Mouse (Mus musculus) midbrain, embryonic 12.5 days (tissue): Measurements from ENCODE around the gene Uba2. TPM values are rescaled to one million over a fixed set of nuclear protein-coding genes. Genes with fewer than 3 reads are reported as not detected.
"Not testable (repeated sequence)": the region's sequence is repeated elsewhere in the genome, so short reads cannot be mapped to it uniquely, and the experiment has no call there.

Experiments used
- ATAC-seq: fragments of 200-750 bp; cut with Nextera tagmentation; 2 replicates; pipeline ENCODE4 v1.8.0; 2017; ENCODE audit warnings: low read depth, moderate TSS enrichment, moderate library complexity; ENCODE audit not compliant: low FRiP score
- H3K27ac ChIP-seq: fragments of 300-500 bp; sonication (generic); replicated peaks from 2 replicates; pipeline ENCODE4 v1.5.1; 2016; ENCODE audit warnings: mild to moderate bottlenecking
- H3K27me3 ChIP-seq: fragments of 300-500 bp; sonication (generic); 2 replicates; pipeline ENCODE4 v1.6.1; 2016; ENCODE audit warnings: mild to moderate bottlenecking
- H3K36me3 ChIP-seq: fragments of 300-500 bp; sonication (generic); 2 replicates; pipeline ENCODE4 v1.6.1; 2016
- H3K4me1 ChIP-seq: fragments of 300-500 bp; sonication (generic); 2 replicates; pipeline ENCODE4 v1.6.1; 2016
- H3K4me2 ChIP-seq: fragments of 300-500 bp; sonication (generic); replicated peaks from 2 replicates; pipeline ENCODE4 v1.6.1; 2016; ENCODE audit warnings: mild to moderate bottlenecking, moderate library complexity
- H3K4me3 ChIP-seq: fragments of 300-500 bp; sonication (generic); 2 replicates; pipeline ENCODE4 v1.5.1; 2016; ENCODE audit warnings: mild to moderate bottlenecking
- H3K9ac ChIP-seq: fragments of 300-500 bp; sonication (generic); replicated peaks from 2 replicates; pipeline ENCODE4 v1.6.1; 2016; ENCODE audit warnings: mild to moderate bottlenecking, moderate library complexity
- H3K9me3 ChIP-seq: fragments of 300-500 bp; sonication (generic); 2 replicates; pipeline ENCODE4 v1.6.1; 2016; ENCODE audit warnings: mild to moderate bottlenecking
- WGBS: fragments of 180-500 bp; shearing (Covaris S2); methylation state at CpG from one replicate; pipeline ENCODE4 v1.1.7; 2016; 5-methylcytosine and 5-hydroxymethylcytosine counted together
- polyA plus RNA-seq: library from polyadenylated mRNA; unstranded; fragments of >200 nt; fragmentation: Nextera tagmentation; extraction: Ambion mirVana; gene quantifications from 2 replicates; pipeline ENCODE4 v1.2.1, GENCODE M21; 2016

The Uba2 gene
- 247 TPM in 2 replicates for polyA plus RNA-seq

- H3K4me2 ChIP-seq, result peak within 1 kb of the TSS; percentile 75
- peak within 1 kb of the TSS; percentile 91 for H3K4me3 ChIP-seq
- H3K4me1 ChIP-seq, result peaks cover 11% of the 10 kb centered on the region
- H3K9me3 ChIP-seq, result no peaks in the 10 kb centered on the region
- peak within 1 kb of the TSS; percentile 96 for H3K9ac ChIP-seq
- no peaks in the 10 kb centered on the region for H3K27me3 ChIP-seq
- H3K27ac ChIP-seq, result peak within 1 kb of the TSS; percentile 89
- 80% methylated on average over 3 of the region's 3 CpGs for WGBS
- ATAC-seq, result no peak
- H3K36me3 ChIP-seq, result peaks cover 9% of the 10 kb centered on the region
Observed at GRCm38 (mm10) chr7:34169454-34169853, at the start of gene Uba2. Gene Uba2, minus strand, starts transcription at chr7:34169599.

GRCm38 (mm10) chr7:34218496-34218895 lies 49.1 kb upstream of the Uba2 start:
- H3K9ac ChIP-seq, result no peak overlapping the region
- peaks cover 99% of the 10 kb centered on the region for H3K36me3 ChIP-seq
- H3K9me3 ChIP-seq, result no peaks in the 10 kb centered on the region
- H3K4me3 ChIP-seq, result no peak overlapping the region
- H3K27ac ChIP-seq, result no peak overlapping the region
- H3K4me1 ChIP-seq, result no peaks in the 10 kb centered on the region
- no peaks in the 10 kb centered on the region for H3K27me3 ChIP-seq
- 81% methylated on average over 1 of the region's 1 CpGs for WGBS
- no peak for ATAC-seq
- no peak overlapping the region for H3K4me2 ChIP-seq

- Histone ChIP-seq H3K36me3 (peaks cover 99% of the 10 kb centered on the region), H3K9me3 (no peaks in the 10 kb centered on the region)
Observed at GRCm38 (mm10) chr7:34216474-34216873, 47.1 kb upstream of the Uba2 start.

GRCm38 (mm10) chr7:34215481-34215880 lies 46.1 kb upstream of the Uba2 start:
- WGBS, result 92% methylated on average over 9 of the region's 9 CpGs
- H3K27me3 ChIP-seq, result no peaks in the 10 kb centered on the region
- no peak for ATAC-seq
- no peak overlapping the region for H3K27ac ChIP-seq
- H3K4me1 ChIP-seq, result no peaks in the 10 kb centered on the region
- H3K36me3 ChIP-seq, result peaks cover 100% of the 10 kb centered on the region
- H3K9me3 ChIP-seq, result no peaks in the 10 kb centered on the region
- no peak overlapping the region for H3K9ac ChIP-seq
- no peak overlapping the region for H3K4me3 ChIP-seq
- no peak overlapping the region for H3K4me2 ChIP-seq

More at GRCm38 (mm10) chr7:34216474-34216873, 47.1 kb upstream of the Uba2 start:
- Histone ChIP-seq H3K4me3 (no peak overlapping the region), H3K4me2 (no peak overlapping the region), H3K27ac (no peak overlapping the region), H3K4me1 (no peaks in the 10 kb centered on the region), H3K27me3 (no peaks in the 10 kb centered on the region), H3K9ac (no peak overlapping the region)
- WGBS, result 89% methylated on average over 10 of the region's 10 CpGs
- ATAC-seq, result no peak

GRCm38 (mm10) chr7:34214644-34215043 lies 45.2 kb upstream of the Uba2 start:
- Histone ChIP-seq H3K27me3 (no peaks in the 10 kb centered on the region), H3K4me1 (no peaks in the 10 kb centered on the region), H3K36me3 (peaks cover 100% of the 10 kb centered on the region), H3K9ac (no peak overlapping the region), H3K9me3 (no peaks in the 10 kb centered on the region), H3K4me3 (no peak overlapping the region), H3K4me2 (no peak overlapping the region), H3K27ac (no peak overlapping the region)
- 92% methylated on average over 8 of the region's 8 CpGs for WGBS
- no peak for ATAC-seq

GRCm38 (mm10) chr7:34213281-34213680 lies 43.9 kb upstream of the Uba2 start:
- H3K4me3 ChIP-seq, result no peak overlapping the region
- ATAC-seq, result no peak
- WGBS, result 93% methylated on average over 7 of the region's 7 CpGs
- H3K9ac ChIP-seq, result no peak overlapping the region
- H3K27ac ChIP-seq, result no peak overlapping the region
- no peak overlapping the region for H3K4me2 ChIP-seq
- H3K27me3 ChIP-seq, result no peaks in the 10 kb centered on the region
- peaks cover 100% of the 10 kb centered on the region for H3K36me3 ChIP-seq
- no peaks in the 10 kb centered on the region for H3K4me1 ChIP-seq
- H3K9me3 ChIP-seq, result no peaks in the 10 kb centered on the region

- Histone ChIP-seq H3K27me3 (no peaks in the 10 kb centered on the region), H3K4me3 (no peak overlapping the region), H3K36me3 (peaks cover 98% of the 10 kb centered on the region), H3K4me2 (no peak overlapping the region), H3K4me1 (no peaks in the 10 kb centered on the region), H3K9me3 (no peaks in the 10 kb centered on the region), H3K9ac (no peak overlapping the region), H3K27ac (no peak overlapping the region)
- ATAC-seq, result no peak
- 93% methylated on average over 9 of the region's 9 CpGs for WGBS
Observed at GRCm38 (mm10) chr7:34208027-34208745, 38.8 kb upstream of the Uba2 start.

- WGBS, result 95% methylated on average over 6 of the region's 6 CpGs
- H3K36me3 ChIP-seq, result peaks cover 98% of the 10 kb centered on the region
- no peak overlapping the region for H3K9ac ChIP-seq
- H3K9me3 ChIP-seq, result no peaks in the 10 kb centered on the region
- ATAC-seq, result no peak
- H3K4me3 ChIP-seq, result no peak overlapping the region
- H3K4me2 ChIP-seq, result no peak overlapping the region
- no peaks in the 10 kb centered on the region for H3K4me1 ChIP-seq
- no peak overlapping the region for H3K27ac ChIP-seq
- H3K27me3 ChIP-seq, result no peaks in the 10 kb centered on the region
Observed at GRCm38 (mm10) chr7:34206331-34206730, 36.9 kb upstream of the Uba2 start.

GRCm38 (mm10) chr7:34202147-34202546 lies 32.7 kb upstream of the Uba2 start:
- H3K4me2 ChIP-seq, H3K27me3 ChIP-seq, H3K4me3 ChIP-seq, H3K4me1 ChIP-seq, H3K27ac ChIP-seq, H3K9me3 ChIP-seq, ATAC-seq, H3K9ac ChIP-seq: not testable (repeated sequence)
- 89% methylated on average over 10 of the region's 10 CpGs for WGBS
- peaks cover 68% of the 10 kb centered on the region for H3K36me3 ChIP-seq

- Histone ChIP-seq H3K27me3 (no peaks in the 10 kb centered on the region), H3K4me2 (no peak overlapping the region), H3K9me3 (no peaks in the 10 kb centered on the region), H3K4me3 (no peak overlapping the region), H3K36me3 (peaks cover 55% of the 10 kb centered on the region), H3K9ac (no peak overlapping the region), H3K27ac (no peak overlapping the region), H3K4me1 (peaks cover 1% of the 10 kb centered on the region)
- ATAC-seq, result no peak
- WGBS, result 97% methylated on average over 2 of the region's 2 CpGs
Observed at GRCm38 (mm10) chr7:34200829-34201228, 31.4 kb upstream of the Uba2 start.

GRCm38 (mm10) chr7:34198346-34198745 lies 28.9 kb upstream of the Uba2 start:
- H3K9ac ChIP-seq, result no peak overlapping the region
- no peak overlapping the region for H3K4me2 ChIP-seq
- no peak for ATAC-seq
- no peak overlapping the region for H3K4me3 ChIP-seq
- no peaks in the 10 kb centered on the region for H3K27me3 ChIP-seq
- peaks cover 38% of the 10 kb centered on the region for H3K36me3 ChIP-seq
- peaks cover 10% of the 10 kb centered on the region for H3K4me1 ChIP-seq
- H3K27ac ChIP-seq, result no peak overlapping the region
- 59% methylated on average over 3 of the region's 3 CpGs for WGBS
- no peaks in the 10 kb centered on the region for H3K9me3 ChIP-seq

- WGBS, result 3% methylated on average over 66 of the region's 70 CpGs
- peak within 1 kb of the TSS; percentile 46; the same call in 1 of the 2 replicates for H3K27ac ChIP-seq
Observed at GRCm38 (mm10) chr7:34196132-34197128, 27.0 kb upstream of the Uba2 start, which contains the start of gene Pdcd2l. Gene Pdcd2l, minus strand, starts transcription at chr7:34196661.

More at GRCm38 (mm10) chr7:34196132-34197128, 27.0 kb upstream of the Uba2 start, which contains the start of gene Pdcd2l:
- Histone ChIP-seq H3K27me3 (no peaks in the 10 kb centered on the region), H3K9ac (peak within 1 kb of the TSS; percentile 95), H3K4me1 (peaks cover 10% of the 10 kb centered on the region), H3K9me3 (no peaks in the 10 kb centered on the region), H3K36me3 (peaks cover 32% of the 10 kb centered on the region), H3K4me2 (peak within 1 kb of the TSS; percentile 94), H3K4me3 (peak within 1 kb of the TSS; percentile 97)
- ATAC-seq, result peak; percentile 93
